Mouse (Mus musculus) testis, adult 2 months (tissue): Measurements from ENCODE around the gene Tmc8.

Experiments
- CTCF ChIP-seq: fragments of 200-500 bp; IDR thresholded peaks from 2 replicates; pipeline ENCODE4 v1.5.1; 2012; ENCODE audit warnings: low read depth, mild to moderate bottlenecking, inconsistent platforms, low read length, moderate library complexity; ENCODE audit not compliant: control insufficient read depth, insufficient read depth, insufficient replicate concordance
- POLR2A ChIP-seq: fragments of 200-500 bp; IDR thresholded peaks from 2 replicates; pipeline ENCODE4 v1.6.1; 2012; ENCODE audit warnings: low read depth, mild to moderate bottlenecking, inconsistent platforms, low read length, moderate library complexity; ENCODE audit not compliant: control insufficient read depth

DNA sequence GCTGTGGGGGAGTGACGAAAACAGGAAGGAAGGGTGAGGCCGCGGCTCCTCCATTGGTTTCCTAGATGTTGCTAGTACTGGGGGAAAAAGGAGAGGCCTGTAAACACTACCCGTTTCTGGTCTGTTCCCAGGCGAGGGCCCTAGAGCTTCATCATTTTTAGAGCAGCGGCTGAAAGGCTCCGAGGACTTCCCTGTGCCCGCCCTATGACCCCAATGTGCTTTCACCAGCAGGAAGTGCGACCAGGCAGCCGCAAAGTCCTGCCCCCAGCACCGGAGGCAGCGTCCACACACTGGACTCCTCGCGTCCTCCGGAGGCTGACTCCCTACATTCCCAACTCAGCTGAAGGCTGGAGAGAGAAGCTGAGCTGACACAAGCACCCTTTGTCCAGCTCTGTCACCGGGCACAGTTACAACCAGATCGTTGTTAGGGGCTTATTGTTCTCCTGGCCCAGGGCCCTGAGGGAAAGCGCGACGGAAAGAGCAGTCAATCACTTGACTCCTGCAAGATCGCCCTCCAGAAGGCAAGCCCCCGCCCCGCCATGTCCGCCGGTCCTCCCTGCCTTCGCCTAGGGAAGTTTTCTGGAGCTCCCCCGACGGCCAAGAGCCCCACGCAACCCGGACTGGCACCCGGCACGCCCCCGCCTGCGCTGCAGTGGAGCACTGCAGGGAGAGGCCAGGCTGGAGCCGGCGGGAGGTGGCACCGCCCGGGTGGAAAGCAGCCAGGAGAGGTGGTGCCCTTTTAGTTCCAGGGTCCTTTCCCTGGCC lies 2.3 kb upstream of the Tmc8 start:
- no peak for TF ChIP-seq CTCF
- TF ChIP-seq POLR2A = peak; percentile 36; the same call in 1 of the 2 replicates
